Mouse (Mus musculus) myocyte (in vitro differentiated cells): ENCODE data around the gene Wnt6.

ENCODE experiments used
- CEBPB ChIP-seq: IDR thresholded peaks from 2 replicates; pipeline ENCODE4 v1.6.1; 2011; ENCODE audit warnings: mild to moderate bottlenecking, moderate library complexity; ENCODE audit not compliant: poor library complexity, insufficient read depth, severe bottlenecking
- E2F4 ChIP-seq: IDR thresholded peaks from one replicate; pipeline ENCODE4 v1.6.1; 2011; ENCODE audit warnings: mild to moderate bottlenecking, control low read depth, moderate library complexity; ENCODE audit not compliant: insufficient read depth
- MAX ChIP-seq: IDR thresholded peaks from one replicate; pipeline ENCODE4 v1.6.1; 2011; ENCODE audit warnings: low read depth, mild to moderate bottlenecking, control low read depth
- MYOD1 ChIP-seq, 3 experiments: IDR thresholded peaks; one replicate each; pipeline ENCODE4 v1.6.1; 2011; ENCODE audit warnings: control low read depth in 2 of 3, low read depth in 2 of 3, mild to moderate bottlenecking in 2 of 3, moderate library complexity in 1 of 3; ENCODE audit not compliant: insufficient read length in 2 of 3, control insufficient read depth in 1 of 3
- POLR2A ChIP-seq: IDR thresholded peaks from one replicate; pipeline ENCODE4 v1.6.1; 2011; ENCODE audit warnings: low read depth, mild to moderate bottlenecking, control low read depth, moderate library complexity; ENCODE audit not compliant: insufficient read length
- POLR2AphosphoS2 ChIP-seq: IDR thresholded peaks from one replicate; pipeline ENCODE4 v1.6.1; 2011; ENCODE audit warnings: low read depth, control low read depth; ENCODE audit not compliant: insufficient read length
- REST ChIP-seq: IDR thresholded peaks from one replicate; pipeline ENCODE4 v1.6.1; 2011; ENCODE audit warnings: mild to moderate bottlenecking, control low read depth, moderate library complexity; ENCODE audit not compliant: insufficient read depth, insufficient read length
- USF1 ChIP-seq: IDR thresholded peaks from one replicate; pipeline ENCODE4 v1.6.1; 2011; ENCODE audit warnings: low read depth, mild to moderate bottlenecking, control low read depth, moderate library complexity

DNA sequence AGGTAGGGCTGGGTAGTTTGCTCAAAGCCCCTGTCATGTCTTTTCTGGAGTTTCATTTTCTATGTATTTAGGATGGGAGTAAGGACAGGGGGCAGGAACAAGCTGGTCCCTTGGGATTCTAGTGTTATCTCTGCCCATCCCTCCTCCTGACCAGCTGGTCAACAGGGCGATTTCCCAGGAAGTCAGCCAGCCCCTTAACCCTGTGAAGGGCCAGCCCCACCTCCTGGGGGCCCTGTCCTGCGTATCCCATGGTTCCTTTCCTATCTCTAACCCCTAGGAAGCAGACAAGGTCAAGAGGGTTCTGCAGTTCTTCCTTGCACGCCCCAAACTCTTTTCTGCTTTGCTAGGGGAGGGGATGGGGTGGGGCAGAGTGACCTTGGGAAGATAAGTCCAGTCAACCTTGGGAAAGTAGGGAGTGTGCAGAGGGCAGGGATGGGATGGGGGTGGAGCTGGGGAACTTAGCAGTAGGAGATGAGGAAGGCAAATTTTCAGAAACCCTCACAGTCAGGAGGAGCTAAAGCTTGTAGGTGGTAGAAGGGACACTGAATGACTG, 7.3 kb downstream of the Wnt6 start:
- no peak for TF ChIP-seq POLR2A
- no peak for TF ChIP-seq MYOD1 (IDR thresholded peaks at IDR 0.05; ENCODE audit: control insufficient read depth in 1 of 3, insufficient read length in 2 of 3, low read depth in 2 of 3)
- no peak for TF ChIP-seq E2F4
- TF ChIP-seq USF1 = no peak
- TF ChIP-seq POLR2AphosphoS2 = no peak
- no peak for TF ChIP-seq MAX
- no peak for TF ChIP-seq CEBPB
- TF ChIP-seq REST = no peak
